Mouse (Mus musculus) megakaryocyte progenitor cell, adult 5-6 weeks (primary cell): ENCODE measurements around the gene Ankrd65. TPM values are rescaled to one million over a fixed set of nuclear protein-coding genes. Genes with fewer than 3 reads are reported as not detected.
"Not testable (repeated sequence)": the region's sequence is repeated elsewhere in the genome, so short reads cannot be mapped to it uniquely, and the experiment has no call there.

Source experiments
- ATAC-seq: replicated peaks from 2 replicates; pipeline ENCODE4 v1.8.0; 2016; ENCODE audit warnings: mild to moderate bottlenecking, moderate TSS enrichment, inconsistent platforms; ENCODE audit not compliant: poor library complexity
- total RNA-seq, 2 experiments: library from RNA; stranded (forward) in 1 of 2; stranded (reverse) in 1 of 2; fragments of 157-497, 149-512 nt in 1 of 2; fragments of 200-1000 nt in 1 of 2; gene quantifications; 2 replicates each; pipeline versions ENCODE4 v1.2.3 to v1.2.4; 2015 to 2017

Gene Ankrd65
- total RNA-seq (2015) (not detected in 2 replicates), total RNA-seq (2017) (not detected in 2 replicates)

GRCm38 (mm10) chr4:155790021-155790489 lies at the start of gene Ankrd65:
Gene Ankrd65, plus strand, starts transcription at chr4:155790439.
- no peak for ATAC-seq

GRCm38 (mm10) chr4:155740681-155741080 lies 49.6 kb upstream of the Ankrd65 start:
- not testable (repeated sequence) for ATAC-seq

DNA sequence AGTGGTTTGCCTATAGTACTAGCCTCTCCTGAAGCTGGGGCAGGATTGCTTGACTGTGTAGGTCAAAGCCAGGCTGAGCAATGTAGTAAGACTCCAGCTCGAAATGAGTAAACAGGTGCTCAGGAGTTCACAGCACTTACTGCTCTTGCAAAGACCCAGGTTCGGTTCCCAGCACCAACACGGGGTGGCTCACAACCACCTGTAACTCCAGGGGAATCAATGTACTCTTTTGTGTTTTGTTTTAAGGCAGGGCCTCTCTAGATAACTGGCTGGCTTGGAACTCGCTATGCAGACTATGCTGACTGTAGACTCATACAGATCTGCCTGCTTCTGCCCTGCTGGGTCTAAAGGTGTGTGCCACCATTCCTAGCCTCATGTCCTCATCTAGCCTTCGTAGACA lies 47.6 kb upstream of the Ankrd65 start:
- no peak for ATAC-seq

DNA sequence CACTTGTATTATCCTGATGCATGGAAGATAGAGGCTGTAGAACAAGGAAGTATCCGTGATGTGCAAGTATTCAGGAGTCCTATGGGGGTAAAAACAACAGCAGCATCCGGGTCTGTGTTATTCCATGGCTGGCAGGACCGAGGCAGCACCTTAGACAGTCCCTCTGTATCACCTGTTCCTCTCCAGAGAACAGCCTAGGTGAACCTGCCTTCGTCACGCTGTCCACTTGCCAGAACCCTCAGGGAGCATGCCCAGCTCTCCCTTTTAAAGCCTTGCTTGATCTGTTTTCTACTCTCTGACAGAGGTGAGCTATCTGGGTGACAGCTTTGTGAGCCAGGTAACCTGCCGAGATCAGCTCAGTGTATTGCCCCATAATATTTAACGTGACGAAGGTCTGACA lies 45.8 kb upstream of the Ankrd65 start:
- no peak for ATAC-seq

GRCm38 (mm10) chr4:155745136-155745535 lies 45.1 kb upstream of the Ankrd65 start:
- ATAC-seq, result no peak

- no peak for ATAC-seq
Measured at GRCm38 (mm10) chr4:155746036-155746548, 44.1 kb upstream of the Ankrd65 start.

- no peak for ATAC-seq
Measured at GRCm38 (mm10) chr4:155746575-155747490, 43.4 kb upstream of the Ankrd65 start.

DNA sequence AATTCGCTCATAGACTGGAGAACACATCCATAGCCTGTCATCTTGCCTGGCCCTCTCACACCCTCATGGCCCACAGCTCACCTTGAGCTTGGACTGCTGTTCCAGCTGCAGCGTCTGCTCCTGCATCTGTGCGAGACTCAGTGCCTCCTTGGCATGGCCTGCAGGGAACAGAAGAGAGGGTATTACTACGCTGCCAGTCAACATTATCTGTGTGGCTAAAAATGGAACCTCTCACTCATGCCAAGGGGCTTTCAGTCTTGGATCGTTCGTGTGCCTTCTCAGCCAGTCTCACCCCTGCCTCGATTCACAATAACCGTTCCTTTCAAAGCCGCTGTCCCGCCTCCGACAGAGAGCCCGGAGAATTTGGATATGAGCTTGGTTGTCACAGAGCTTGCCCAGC lies 33.2 kb upstream of the Ankrd65 start:
- no peak for ATAC-seq

DNA sequence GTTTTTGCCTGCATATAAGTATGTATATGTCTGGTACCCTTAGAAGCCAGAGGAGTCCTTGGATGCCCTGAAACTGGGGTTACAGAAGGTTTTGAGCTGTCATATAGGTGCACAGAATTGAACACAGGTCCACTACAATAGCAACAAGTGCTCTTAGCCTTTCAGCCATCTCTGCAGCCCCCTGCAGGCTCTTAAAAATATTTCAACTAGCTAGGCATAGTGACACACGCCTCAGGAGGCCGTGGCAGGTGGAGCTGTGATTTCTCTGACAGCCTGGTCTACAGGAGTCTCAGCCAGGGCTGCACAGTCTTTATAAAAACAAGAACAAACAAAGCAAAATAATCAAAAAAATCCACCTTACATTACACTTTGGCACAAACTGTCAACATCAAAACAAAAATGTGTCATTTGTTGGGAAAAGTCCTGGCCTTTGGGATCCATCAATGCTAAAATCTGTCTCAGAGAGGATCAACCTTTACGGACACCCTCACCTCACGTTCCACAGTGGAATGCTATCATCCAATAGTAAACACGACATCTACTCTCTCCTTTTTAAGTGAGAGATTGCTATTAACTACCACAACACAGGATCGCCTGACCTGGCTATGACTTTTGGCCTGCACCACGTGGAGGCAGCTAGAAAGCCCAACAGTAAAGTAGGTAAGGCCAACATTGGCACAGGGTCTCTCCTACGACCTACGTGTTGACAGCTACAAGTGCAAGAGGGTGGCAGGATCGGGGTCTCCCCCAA lies 30.2 kb upstream of the Ankrd65 start:
- ATAC-seq, result peak; percentile 66

DNA sequence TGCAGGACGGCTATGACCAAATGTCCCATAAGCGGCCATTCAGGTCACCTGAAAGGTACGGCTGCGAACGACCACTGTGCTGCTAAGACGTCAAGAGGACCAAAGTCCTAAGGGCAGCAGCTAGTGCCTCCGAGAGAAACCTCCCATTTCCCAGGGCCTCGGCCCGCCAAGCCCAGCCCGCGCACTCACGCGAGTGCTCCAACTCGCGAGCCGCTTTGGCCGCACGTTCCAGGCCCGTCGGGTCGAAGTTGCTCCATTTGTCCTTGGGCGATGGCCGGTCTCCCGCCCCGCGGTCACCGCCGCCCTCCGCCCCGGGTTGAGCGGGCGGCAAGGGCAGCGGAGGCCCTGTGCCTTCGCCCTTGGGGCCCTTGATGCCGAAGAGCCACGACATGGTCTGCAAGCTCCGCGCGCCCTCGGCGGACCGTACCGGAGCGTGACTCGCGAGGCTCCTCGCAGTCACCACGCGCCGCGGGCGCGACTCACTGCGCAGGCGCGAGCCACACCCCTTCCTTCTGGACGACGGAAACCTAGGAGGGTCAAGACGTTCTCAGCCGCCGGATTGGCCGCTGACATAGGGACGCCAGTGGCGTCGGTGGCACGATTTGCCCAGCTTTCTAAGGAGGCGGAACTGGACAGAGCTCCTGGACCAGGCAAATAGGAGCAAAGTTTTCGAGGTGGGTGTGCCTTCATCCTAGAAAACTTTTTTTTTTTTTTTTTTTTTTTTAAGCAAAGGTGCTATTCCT lies 29.5 kb upstream of the Ankrd65 start, which contains the start of gene Atad3a:
Gene Atad3a, minus strand, starts transcription at position 481 of the 743 bp plus-strand sequence.
- ATAC-seq, result peak; percentile 95

- ATAC-seq, result peak; percentile 7; the same call in 1 of the 2 replicates
Measured at GRCm38 (mm10) chr4:155761356-155762099, 28.7 kb upstream of the Ankrd65 start.

- ATAC-seq, result no peak
Measured at GRCm38 (mm10) chr4:155762357-155762756, 27.9 kb upstream of the Ankrd65 start.

DNA sequence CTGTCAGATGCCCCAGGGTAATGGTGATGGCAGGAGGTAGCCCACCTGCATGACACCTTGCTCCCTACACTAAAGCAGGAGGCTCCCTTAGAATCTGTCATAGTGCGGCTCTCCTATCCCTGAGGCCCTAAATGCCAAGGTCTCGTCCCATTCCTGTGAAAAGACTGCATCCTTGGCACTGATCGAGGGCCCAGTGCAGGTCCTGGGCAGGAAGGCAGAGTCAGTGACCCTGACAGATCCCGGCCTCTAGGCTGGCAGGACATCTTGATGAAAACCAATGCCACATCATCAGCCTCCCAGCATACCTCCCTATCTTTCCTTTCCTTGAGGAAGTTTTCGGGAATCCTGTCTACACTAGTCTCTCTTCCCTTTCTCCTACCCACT lies 20.8 kb upstream of the Ankrd65 start:
- no peak for ATAC-seq

DNA sequence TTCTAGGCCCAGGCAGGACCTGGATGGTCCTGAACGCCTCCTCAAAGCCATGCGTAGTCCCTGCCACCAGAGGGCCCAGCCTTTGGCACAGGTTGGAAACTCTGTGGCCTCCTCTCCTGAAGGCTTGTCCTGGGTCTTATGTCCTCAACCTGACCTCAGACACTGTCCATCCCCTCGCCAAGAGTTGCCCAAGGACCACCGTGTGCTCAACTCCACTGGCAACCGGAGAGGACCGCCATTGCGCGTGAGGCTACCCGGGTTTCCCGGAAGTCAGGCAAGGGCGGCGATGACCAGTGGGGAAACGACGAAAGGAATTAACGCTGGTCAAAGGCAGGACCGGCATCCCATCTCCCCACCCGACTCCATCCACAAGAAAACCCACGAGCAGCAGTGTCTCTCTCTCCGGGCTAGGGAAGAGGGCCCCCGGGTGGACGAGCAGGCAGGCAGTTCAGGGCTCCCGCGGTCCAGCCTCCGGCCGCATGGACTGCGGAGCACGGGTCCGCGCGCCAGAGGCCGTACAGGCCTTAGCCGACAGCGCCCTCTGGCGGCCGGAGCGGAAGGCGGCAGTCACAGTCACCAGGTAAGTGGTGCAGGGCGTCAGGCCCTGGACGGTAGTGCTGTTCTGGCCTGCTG lies 20.2 kb upstream of the Ankrd65 start:
- ATAC-seq, result peak; percentile 80

GRCm38 (mm10) chr4:155770626-155771025 lies 19.6 kb upstream of the Ankrd65 start:
- no peak for ATAC-seq

DNA sequence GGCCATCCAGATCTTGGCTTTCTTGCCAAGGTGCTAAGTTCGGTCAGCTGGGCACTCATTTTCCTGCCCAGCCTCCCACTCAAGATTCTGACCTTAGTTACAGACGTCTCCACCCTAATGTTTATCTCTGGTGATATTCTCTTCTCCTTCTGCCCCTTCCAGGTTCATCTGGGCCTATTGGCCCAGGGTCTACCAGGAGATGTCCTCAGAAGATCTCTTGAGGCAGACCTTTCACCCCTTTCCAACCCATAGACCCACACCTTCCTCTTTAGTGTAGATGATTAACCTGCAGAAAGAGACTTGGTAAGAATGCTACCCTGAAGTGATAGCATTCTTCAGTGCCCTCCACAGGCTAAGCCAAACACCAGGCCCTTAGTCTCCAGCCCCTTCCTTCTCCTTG lies 18.5 kb upstream of the Ankrd65 start:
- ATAC-seq, result no peak

- no peak for ATAC-seq
Measured at GRCm38 (mm10) chr4:155772786-155773185, 17.5 kb upstream of the Ankrd65 start.

- no peak for ATAC-seq
Measured at GRCm38 (mm10) chr4:155773335-155774078, 16.7 kb upstream of the Ankrd65 start.

DNA sequence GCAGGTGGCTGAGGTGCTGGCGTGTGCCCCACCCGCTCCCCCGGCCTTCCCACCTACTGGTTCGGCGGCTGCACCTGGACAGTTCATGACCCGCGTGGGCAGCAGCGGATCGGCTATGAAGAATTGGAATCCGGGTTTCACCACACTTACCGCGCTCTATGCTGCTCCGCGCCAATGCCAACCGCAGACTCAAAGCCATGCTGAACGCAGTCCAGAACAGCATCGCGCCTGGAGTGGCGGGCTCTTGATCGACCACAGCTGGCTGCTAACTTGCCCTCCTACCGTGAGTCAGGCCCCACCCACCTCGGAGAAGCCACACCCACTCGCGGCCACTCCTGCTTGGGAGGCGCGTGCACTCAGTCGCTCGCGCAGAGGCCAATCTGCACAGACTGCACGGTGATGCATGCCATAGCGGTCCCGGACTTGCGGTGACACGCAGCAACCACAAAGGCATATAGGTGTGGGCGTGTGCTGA lies 15.9 kb upstream of the Ankrd65 start, which contains the start of gene Vwa1:
Gene Vwa1, minus strand, starts transcription at position 419 of the 475 bp plus-strand sequence.
- ATAC-seq, result peak; percentile 75
